Mouse (Mus musculus) c-Kit-positive CD71-positive TER-119-negative erythroid progenitor cells, embryonic 14.5 days (primary cell): Measurements from ENCODE around the gene Gm16181.
A peak's percentile ranks its signal among the peaks of the same experiment; 100 is the strongest.

Experiments used
- DNase-seq: peaks from one replicate; pipeline ENCODE4 v3.0.0-alpha.2; 2013; ENCODE audit warnings: low read depth

The Gm16181 gene

GRCm38 (mm10) chr17:35250348-35251120 lies 29.9 kb downstream of the Gm16181 start:
- no peak for DNase-seq

GRCm38 (mm10) chr17:35251162-35251719 lies 30.6 kb downstream of the Gm16181 start:
- no peak for DNase-seq

GRCm38 (mm10) chr17:35251981-35252380 lies 31.3 kb downstream of the Gm16181 start:
- no peak for DNase-seq

- no peak for DNase-seq
Measured at GRCm38 (mm10) chr17:35252619-35253292, 32.1 kb downstream of the Gm16181 start.

GRCm38 (mm10) chr17:35253293-35254093 lies 32.9 kb downstream of the Gm16181 start:
- no peak for DNase-seq

- peak; percentile 59 for DNase-seq
Measured at GRCm38 (mm10) chr17:35254241-35255098, 33.8 kb downstream of the Gm16181 start.

GRCm38 (mm10) chr17:35255301-35255700 lies 34.7 kb downstream of the Gm16181 start:
- no peak for DNase-seq

- DNase-seq = no peak
Measured at GRCm38 (mm10) chr17:35255704-35256103, 35.1 kb downstream of the Gm16181 start.

GRCm38 (mm10) chr17:35257378-35257777 lies 36.7 kb downstream of the Gm16181 start:
- DNase-seq = no peak

GRCm38 (mm10) chr17:35257824-35258491 lies 37.3 kb downstream of the Gm16181 start:
- DNase-seq = peak; percentile 96

GRCm38 (mm10) chr17:35258492-35259478 lies 38.2 kb downstream of the Gm16181 start:
- DNase-seq = no peak

GRCm38 (mm10) chr17:35259621-35260020 lies 39.0 kb downstream of the Gm16181 start:
- no peak for DNase-seq

GRCm38 (mm10) chr17:35261651-35262050 lies 41.0 kb downstream of the Gm16181 start:
- no peak for DNase-seq

- peak; percentile 93 for DNase-seq
Measured at GRCm38 (mm10) chr17:35262664-35263522, 42.3 kb downstream of the Gm16181 start, which contains the start of gene H2-D1. Gene H2-D1 (plus strand): TSS chr17:35262730.

GRCm38 (mm10) chr17:35263523-35263883 lies 42.9 kb downstream of the Gm16181 start:
- no peak for DNase-seq

GRCm38 (mm10) chr17:35267399-35268086 lies 46.9 kb downstream of the Gm16181 start:
- DNase-seq = no peak

GRCm38 (mm10) chr17:35269653-35270347 lies 49.2 kb downstream of the Gm16181 start:
- peak; percentile 55 for DNase-seq
